Mouse (Mus musculus) kidney, adult 18-20 months (tissue): ENCODE results near the gene Fgf4.
"Not testable (repeated sequence)": the region's sequence is repeated elsewhere in the genome, so short reads cannot be mapped to it uniquely, and the experiment has no call there.

Experiments used
- DNase-seq: peaks from one replicate; pipeline ENCODE4 v3.0.0; 2021

The Fgf4 gene

DNA sequence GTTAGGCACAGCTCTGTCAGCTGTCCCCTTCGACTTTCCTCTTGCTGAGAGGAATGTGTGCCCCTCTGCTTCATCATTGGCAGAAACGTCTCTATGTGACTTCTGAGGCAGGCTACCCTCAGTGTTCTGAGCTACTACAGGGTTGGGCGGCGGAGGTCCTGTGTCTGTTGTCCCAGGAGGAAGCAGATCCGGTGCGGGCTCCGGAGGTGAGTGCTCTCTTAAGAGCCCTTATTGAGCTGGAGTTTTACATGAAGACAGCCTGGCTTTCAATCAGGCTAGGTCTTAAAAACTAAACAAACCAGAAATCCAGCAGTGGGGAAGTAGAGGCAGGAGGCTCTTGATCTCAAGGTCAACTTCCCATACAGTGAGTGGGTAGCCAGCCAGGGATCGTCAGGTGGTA lies 20.4 kb downstream of the Fgf4 start:
- no peak for DNase-seq

DNA sequence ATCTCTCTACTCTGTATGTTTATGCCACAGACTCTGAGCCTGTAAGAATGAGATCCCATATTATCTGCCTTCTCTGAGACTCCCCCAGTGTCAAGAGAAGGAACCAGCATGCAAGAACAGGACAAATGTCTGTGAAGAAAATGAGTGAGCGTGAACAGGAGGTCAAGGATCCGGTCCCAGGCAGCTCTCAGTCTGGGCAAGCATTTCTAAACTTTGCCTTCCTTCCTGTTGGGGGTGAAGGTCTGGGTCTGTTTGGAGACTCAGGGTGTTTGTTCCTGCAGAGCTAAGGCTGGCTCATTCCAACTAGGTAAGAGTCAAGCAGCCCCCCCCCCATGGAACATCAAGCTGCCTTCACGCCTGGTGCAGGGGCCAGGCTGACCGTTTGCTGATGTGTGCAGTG lies 25.3 kb downstream of the Fgf4 start:
- no peak for DNase-seq

DNA sequence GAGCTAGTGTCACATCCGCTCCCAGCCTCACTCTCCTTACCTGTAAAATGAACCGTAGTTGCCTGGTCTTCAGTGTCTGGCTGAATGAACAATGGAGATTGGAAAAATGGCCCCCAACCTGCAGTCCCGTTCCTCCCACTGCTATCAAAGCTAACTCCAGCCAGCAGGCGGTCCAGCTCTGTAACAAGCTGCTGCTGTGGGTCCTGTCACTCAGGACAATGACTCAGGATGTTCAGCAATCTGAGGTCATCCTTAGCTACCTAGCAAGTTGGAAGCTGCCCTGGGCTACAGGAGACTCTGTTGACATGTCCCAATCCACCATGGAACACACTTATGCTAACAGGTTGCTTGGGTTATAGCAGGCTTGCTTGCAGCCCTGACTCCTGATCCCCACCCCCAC lies 26.0 kb downstream of the Fgf4 start:
- DNase-seq, result no peak

DNA sequence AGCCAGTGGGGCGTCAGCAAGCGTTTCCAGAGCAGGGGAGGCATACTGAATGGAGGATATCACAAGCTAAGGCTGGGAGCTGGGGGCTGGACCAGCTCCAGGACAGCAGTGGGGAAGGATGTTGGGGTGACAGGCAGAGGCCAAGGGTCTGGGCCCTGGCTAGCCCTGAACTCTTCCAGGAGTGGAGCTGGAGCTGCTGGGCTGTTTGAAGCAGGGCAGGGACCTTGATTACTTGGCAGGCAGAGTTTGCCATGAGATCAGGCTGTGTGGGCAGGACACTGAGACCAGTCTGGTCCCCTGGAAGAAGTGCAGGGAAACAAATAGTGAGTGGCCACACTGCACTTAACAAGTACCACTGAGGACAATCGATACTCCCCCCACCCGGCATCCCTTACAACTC lies 27.1 kb downstream of the Fgf4 start:
- DNase-seq, result no peak

DNA sequence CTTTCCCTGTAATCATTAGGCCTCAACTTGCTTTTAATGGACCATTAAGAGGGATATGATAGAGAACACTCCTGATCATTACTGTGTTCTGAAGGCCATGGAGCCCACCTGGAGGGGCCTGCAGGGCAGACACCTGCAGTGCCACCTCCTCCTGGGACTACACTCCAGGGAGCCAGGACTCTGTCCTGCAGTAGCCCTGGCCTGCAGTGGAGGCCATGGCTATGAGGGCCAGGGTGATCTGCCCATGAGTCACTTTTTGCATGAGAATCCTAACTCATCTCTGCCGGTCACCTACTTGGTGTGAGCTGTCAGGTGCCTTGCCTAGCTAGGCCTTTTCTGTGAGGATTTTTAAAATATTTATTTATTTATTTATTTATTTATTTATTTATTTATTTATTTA lies 31.2 kb downstream of the Fgf4 start:
- no peak for DNase-seq

DNA sequence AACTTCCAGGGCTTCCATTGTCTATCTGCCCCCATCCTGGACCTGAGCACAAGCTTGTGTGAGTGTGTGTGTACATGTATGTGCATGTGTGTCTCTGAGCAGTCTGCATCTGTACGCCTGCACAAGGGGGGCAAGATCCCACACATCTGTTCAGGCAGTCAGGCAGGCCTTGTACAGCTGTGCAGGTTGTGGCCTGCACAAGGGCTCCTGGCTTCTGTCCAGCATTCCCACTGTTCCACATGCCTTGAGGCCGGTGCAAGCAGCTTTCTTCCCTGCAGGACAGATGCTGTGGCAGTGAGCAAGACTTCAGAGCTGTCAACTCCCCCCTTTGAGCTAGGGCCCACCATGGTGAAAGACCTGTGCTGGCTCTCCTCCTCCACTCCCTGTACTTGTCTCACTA lies 35.9 kb downstream of the Fgf4 start:
- no peak for DNase-seq

DNA sequence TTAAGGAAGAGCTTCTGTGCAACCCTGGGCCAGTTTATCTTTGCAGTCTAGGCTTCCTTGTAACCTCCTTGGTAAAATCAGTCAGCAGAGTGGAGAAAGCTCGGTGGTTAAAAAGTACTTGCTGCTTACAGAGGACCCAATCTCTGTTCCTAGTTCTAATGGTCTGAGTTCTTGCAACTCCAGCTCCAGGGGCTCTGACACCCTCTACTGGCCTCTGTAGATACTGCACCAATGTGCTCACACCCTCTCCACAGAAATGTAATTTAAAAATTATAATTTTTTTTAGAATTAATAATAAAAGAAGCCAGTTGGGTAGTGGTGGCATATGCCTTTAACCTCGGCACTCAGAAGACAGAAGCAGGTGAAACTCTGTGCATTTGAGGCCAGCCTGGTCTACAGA lies 40.5 kb downstream of the Fgf4 start:
- no peak for DNase-seq

DNA sequence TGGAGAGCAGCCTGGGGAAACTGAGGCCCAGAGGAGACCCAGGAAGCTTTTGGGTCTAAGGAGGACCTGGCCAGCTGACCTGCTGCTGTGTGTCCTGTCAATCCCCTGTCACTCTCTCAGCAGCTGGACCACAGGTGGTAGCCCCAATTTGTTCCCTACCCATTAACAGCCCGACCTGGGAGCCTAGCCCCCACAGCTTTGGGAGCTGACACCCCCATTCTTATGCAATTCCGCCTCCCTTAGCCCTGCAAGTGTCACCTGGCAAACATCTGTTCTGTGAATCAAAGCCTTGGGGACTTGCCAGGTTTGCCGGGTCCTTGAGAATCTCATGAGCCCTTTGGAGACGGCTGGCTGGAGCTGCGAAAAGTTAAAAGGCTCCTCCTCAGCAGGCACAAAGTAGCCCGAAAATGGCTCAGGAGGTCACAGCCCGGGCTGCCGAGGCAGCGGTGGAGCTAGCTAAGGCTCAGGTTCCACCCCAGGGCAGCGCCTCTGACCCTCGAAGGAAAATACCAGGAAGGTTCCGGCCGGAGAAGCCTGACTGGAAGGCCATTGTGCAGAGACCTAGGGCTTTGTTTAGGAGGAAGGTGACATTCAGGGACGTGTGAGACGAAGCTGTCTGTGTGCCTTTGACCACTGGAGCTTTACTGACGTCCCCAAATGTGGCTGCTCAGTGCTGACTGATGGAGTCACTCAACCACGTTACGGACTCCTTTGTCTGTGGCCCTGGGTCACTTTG lies 41.6 kb downstream of the Fgf4 start:
- DNase-seq, result no peak

DNA sequence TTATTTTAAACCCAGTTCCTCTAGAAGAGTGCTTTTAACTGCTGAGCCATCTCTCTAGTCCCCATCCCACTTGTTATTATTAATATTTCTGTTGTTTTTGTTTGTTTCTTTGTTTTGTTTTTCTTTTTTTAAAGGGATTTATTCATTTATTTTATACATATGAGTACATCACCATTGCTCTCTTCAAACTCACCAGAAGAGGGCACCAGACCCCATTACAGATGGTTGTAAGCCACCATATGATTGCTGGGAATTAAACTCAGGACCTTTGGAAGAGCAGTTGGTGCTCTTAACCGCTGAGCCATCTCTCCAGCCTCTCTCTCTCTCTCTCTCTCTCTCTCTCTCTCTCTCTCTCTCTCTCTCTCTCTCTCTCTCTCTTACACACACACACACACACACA lies 43.5 kb downstream of the Fgf4 start:
- not testable (repeated sequence) for DNase-seq

DNA sequence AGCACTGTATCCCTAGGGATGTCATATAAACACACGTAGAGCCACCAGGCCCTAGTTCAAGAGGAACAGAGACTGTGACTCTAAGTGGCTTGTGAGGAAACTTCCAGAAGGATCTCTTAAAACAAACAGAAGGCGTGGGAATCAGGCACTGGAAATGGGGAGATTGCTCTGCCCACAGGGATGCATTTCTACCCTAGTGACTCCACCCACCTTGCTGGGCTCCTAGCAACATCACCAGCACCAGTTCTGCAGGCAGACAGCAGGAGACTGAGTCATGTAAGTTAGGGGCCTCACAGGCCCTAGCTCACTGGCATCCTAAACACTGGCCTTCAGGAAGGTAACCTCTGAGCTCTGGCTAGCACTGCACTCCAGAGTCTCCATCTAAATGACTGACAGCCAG lies 44.7 kb downstream of the Fgf4 start:
- DNase-seq, result no peak

DNA sequence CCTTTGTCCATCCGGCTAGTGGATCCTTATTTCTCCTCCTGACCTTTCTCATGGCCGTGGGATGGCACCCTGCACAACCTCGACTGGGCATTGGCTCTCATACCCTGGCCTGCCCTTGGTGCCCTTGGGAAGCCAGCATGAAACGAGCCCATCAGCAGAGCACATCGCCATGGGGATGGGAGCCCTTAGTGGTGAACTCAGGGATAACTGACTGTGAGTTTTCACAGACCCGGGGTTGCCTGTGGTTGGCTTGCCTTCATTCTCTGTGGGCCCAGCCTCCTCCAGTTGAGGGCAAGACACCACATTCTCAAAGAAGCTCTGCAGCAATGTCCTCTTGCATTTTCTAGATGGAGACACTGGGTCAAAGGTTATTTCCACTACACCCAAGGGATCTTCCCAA lies 45.2 kb downstream of the Fgf4 start:
- DNase-seq, result no peak

DNA sequence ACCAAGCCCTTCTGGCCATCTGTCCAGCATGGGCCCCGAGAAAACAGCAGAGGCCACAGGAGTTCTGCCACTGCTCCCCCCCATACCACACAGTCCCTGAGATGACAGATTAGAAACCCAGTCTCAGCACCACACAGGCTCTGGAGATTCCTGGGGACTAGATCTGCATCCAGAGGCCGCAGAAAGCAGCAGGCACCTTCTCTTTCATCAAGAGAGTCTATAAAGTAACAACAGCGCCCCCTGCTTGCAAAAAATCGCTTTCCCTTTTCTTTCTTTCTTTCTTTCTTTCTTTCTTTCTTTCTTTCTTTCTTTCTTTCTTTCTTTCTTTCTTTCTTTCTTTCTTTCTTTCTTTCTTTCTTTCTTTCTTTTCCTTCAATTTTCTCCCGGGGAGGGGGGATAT lies 47.0 kb downstream of the Fgf4 start:
- DNase-seq, result peak; percentile 17

DNA sequence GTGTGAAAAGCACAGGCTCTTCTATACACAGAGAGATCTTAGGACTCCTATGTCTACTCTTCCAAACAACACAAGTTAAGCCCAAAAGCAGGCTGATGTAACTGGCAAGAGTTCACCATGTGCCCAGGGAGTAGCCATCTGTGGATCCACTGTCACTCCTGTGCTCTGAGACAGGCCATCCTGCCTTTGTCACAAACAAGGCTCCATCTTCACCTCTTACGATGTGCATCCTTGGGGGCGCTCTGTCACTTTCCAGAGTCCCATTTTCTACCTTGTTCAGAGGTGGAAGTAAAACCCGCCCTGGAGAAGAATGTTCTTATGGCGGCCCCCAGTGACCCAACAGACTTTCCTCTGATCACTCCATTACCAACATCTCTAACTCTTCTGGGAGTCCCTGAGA lies 47.5 kb downstream of the Fgf4 start:
- DNase-seq, result no peak

DNA sequence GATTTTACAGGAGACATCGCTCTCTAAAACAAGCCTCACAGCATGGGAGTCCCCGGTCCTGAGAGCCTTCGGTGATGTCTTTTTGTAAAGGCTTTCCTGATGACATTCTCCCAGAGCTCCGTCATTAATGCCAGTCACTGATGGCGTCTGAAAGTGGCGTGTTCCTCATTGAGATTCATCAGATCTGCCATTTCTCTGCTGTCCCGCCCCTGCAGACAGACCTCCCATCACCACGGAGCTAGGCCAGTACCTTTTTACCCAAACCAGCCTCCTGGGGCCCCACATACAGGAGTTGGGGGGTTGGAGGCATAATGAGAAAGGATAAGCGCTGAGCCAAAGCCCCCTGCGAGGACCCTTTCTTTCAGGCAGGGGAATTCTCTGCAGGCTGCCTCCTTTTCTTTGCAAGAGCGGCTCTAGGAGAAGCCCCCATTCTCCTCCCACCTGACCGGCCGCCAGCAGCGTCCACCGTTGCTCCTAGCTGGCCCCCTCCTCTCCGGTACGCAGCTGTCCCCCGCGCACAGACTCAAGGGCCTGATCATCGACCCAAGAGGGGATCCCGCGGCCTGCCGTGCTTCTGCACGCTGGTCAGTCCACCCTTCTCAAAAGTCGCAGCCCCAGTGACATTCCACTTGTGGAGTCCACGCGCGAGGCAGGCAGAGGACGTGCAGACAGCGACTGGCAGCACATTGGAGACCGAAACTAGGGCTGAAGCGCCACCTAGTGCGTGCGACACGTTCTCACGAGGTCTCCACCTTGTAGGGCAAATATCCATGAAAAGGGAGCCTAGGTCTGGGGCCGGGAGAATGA lies 48.3 kb downstream of the Fgf4 start:
- peak; percentile 74 for DNase-seq

DNA sequence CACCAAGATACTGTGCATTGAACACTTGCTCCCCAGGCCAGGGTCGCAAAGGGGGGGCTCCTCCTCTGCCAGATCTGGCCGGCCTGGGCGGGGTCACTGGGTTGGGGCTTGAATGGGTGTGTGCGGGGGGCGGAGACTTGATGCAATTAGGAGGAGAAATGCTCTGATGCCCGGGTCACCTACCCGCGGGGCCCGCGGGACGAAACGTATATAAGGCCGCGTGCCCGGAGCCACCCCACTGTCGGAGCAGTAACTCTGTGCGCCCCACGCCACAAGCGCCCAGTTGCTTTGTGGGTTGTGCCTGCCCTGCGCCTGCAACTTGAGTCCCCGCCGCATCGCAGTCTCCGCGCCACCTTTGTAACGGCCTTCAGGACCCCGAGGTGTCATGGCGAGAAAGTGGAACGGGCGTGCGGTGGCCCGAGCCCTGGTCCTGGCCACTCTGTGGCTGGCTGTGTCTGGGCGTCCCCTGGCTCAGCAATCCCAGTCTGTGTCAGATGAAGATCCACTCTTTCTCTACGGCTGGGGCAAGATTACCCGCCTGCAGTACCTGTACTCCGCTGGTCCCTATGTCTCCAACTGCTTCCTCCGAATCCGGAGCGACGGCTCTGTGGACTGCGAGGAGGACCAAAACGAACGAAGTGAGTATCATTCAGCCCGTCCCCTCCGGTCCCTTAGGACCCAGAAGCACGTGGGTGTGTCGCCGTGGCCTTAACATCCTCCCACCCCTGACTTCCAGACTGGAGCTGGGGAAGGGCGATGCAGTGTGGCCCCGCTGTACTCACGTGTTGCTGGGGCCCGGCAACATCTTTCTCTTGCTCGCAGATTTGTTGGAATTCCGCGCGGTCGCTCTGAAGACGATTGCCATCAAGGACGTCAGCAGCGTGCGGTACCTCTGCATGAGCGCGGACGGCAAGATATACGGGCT lies 49.4 kb downstream of the Fgf4 start, which contains the start of gene Fgf15:
Fgf15 (plus strand) TSS at position 238 of the 925 bp plus-strand sequence.
- peak; percentile 8 for DNase-seq

DNA sequence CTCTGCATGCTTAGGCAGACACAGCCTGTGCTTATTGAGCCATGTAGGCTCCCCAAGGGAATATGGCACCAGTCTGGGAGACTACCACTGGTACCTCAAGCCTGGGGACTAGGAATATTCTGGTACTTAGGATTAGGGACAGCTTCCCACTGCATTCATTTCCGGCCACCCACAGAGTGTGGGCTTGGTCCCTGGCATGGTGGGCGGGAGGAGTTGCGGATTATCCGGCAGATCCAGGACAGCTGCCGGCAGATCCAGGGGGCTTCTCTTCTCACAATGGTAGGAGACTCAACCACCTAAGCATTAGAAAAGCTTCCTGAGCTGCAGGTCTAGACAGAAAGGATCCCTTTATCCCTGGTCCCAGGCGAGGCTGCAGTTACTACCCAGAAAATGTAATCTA lies 51.3 kb downstream of the Fgf4 start:
- no peak for DNase-seq

DNA sequence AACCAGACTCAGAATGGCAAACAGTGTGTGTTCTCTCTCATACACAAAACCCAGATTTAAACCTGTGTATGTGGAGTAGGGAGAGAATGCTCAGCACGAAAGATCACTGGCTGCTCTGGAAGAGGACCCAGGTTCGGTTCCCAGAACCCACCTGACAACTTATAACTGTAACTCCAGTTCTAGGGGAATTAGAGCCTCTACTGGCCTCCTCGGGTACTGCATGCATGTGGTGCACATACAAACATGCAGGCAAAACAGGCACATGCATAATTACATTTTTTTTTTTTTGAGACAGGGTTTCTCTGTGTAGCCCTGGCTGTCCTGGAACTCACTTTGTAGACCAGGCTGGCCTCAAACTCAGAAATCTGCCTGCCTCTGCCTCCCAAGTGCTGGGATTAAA lies 58.3 kb downstream of the Fgf4 start:
- DNase-seq, result not testable (repeated sequence)

DNA sequence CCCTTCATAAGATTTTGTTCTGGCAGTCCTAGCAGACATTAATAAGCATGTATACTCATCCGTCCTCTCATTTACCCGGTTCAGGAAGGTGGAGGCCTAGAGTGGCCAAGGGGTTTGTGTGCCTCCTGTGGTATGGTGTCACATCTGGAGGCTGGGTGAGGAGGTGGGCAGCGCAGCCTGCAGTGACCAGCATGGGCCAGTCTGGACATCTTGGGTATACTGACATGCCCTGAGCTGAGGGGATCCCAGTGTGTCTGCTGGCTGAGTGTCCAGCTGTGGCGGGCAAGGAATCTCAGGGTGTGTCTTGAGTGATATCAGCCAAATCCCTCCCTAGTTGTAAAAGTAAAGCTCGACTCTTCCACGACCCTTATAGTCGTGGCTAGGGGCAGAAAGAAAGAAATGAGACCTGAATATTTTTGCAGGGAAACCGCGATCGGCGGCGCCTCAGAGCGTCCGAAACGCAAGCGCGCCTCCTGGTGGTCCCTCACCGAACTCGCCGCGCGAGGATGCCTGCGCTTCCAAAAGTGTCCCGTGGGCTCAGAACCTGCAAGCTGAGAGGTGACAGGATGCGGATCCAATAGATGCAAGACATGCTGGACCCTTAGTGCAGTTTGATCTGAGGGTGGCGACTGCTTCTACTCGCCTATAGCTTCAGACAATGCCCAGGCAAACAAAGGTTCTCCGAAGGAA lies 59.7 kb downstream of the Fgf4 start:
- DNase-seq, result peak; percentile 58

DNA sequence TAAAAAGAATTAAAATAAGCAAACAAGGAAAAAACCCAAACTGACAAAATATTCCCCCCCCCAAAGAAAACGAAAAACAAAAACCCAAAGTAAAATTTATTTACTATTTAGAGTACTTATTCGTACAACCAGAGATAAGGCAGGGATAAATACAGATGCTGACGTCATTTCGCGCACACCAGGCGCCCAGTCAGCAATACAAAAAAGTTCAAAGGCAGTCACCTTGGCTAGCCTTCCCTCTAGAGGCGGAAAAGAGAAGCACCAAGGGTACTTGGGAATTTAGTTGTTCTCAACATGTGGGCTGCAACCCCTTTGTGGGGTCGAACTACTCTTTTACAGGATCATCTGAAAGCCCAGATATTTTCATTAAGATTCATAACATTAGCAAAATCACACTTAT lies 60.6 kb downstream of the Fgf4 start:
- DNase-seq, result no peak

DNA sequence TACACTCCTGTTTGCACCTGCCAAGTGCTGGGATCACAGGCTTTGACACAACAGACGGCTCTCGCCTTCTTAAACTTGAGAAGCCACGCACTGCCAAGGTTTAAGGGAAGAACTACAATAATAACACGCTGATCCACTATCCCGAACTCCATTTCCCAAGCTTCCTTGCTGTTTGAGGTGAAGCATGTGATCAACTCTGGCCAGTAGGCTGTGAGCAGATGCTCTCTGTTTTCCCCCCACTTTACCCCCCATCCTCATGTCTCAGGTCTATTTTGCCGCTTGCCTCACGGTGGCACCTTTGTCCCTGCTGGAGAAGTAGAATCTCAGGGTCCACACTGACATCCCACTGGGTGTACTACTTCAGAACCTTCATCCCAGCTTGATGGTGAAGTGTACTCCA lies 61.5 kb downstream of the Fgf4 start:
- no peak for DNase-seq

DNA sequence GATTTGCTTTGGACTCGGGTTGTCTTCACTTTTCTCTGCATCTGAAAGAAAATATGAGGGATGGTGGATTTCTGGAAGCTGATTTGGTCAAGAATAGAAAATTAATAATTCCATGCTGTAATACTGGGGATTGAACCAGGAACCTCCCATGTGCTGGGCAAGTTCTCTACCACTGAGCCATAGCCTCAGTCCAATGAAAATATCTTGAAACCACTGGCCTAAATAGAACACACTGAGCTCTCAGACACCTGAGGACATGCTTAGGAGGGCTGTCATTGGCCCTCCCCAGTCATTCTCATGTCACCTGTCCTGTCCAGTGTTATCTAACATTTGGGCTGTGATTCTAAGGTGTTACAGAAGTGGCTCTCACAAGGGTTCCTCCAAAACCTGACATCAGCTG lies 64.0 kb downstream of the Fgf4 start:
- DNase-seq, result no peak

DNA sequence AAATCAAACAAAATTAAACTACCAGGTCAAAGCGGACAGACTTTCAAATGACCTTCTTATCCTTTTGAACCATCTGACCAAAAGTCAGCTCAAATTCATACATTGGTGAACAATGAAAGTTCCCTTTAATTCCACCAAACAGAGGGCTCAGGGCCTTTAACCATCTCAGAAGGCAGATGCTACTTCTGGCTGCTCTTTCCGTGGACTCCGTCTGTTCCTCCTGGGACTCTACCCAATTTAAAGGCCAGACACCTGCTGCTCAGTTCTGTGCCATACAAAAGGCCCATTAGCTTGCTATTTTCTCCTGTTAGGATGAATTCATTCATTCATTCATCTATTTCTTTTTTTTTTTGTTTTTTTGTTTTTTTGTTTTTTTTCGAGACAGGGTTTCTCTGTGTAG lies 65.7 kb downstream of the Fgf4 start:
- no peak for DNase-seq
